Mouse (Mus musculus): ENCODE results near the gene Slc9a5.

DNA sequence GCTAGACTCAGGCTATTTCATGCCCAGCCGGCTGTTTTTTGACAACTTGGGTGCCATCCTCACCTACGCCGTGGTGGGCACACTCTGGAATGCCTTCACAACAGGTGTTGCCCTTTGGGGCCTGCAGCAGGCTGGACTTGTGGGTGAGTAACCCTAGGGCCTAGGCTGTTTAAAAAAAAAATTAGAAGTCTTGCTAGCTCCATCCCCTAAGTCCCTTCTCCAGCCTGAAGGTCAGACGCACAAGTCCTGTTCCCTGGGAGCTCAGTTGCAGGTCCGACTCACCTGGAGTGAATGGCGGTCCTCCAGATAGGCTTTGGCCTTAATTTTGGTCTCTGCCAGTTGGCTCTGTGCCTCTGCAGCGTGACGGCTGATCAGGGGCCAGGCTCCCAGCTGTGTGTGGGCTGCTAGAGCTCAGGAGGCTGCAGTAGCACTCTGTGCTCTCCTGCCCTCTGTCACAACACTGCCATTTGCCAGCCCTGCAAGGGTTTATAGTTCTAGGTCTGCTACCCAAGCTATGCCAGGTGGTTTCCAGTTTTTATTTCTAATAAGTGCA lies 5.0 kb downstream of the Slc9a5 start:
- TF ChIP-seq CTCF (IDR thresholded peaks at IDR 0.05; ENCODE audit: low read depth), result no peak
- TF ChIP-seq EP300 (optimal IDR thresholded peaks at IDR 0.05), result no peak

Data from stomach, postnatal 0 days (tissue).